ENCODE assay signal across 15 mouse cellular contexts in genomic region chr3:59102146-59102545, GRCm38 (mm10). TPM values are rescaled to one million over a fixed set of nuclear protein-coding genes. Genes with fewer than 3 reads are reported as not detected.
"Had no signal": no experiment of that assay in that cellular context is flagged by ENCODE, and none has a peak within 500 bp of the region (broad histone marks: within the 10 kb centered on the region; RNA-seq: fewer than 3 reads in every experiment).

No protein-coding gene starts in this region.

- ATAC-seq: liver, embryonic 12.5 days; midbrain, embryonic 16.5 days had no signal

- H3K27ac ChIP-seq: liver, embryonic 12.5 days; liver, embryonic 14.5 days; midbrain, embryonic 10.5 days; midbrain, embryonic 12.5 days; neural tube, embryonic 12.5 days; stomach, embryonic 15.5 days had no signal

- DNase-seq: lung, adult 18-20 months; lung, embryonic 14.5 days; lung, postnatal 10 days; lung, postnatal 4 days; midbrain, embryonic 14.5 days; right cerebral cortex, postnatal 14 days; thymus, adult 18-20 months had no signal

- H3K4me1 ChIP-seq: midbrain, embryonic 12.5 days; neural tube, embryonic 12.5 days; stomach, embryonic 15.5 days had no signal

- H3K27me3 ChIP-seq: liver, embryonic 12.5 days; midbrain, embryonic 12.5 days; neural tube, embryonic 12.5 days; stomach, embryonic 15.5 days had no signal

- H3K36me3 ChIP-seq: liver, embryonic 12.5 days; midbrain, embryonic 10.5 days; midbrain, embryonic 12.5 days; neural tube, embryonic 12.5 days; stomach, embryonic 15.5 days had no signal

- H3K4me2 ChIP-seq: liver, embryonic 12.5 days; lung, embryonic 14.5 days; midbrain, embryonic 12.5 days; neural tube, embryonic 12.5 days; stomach, embryonic 15.5 days had no signal

- H3K9me3 ChIP-seq: liver, embryonic 12.5 days; midbrain, embryonic 10.5 days; midbrain, embryonic 12.5 days; neural tube, embryonic 12.5 days; stomach, embryonic 15.5 days had no signal

- H3K9ac ChIP-seq: liver, embryonic 12.5 days; liver, embryonic 14.5 days; lung, embryonic 14.5 days; midbrain, embryonic 12.5 days; neural tube, embryonic 12.5 days; stomach, embryonic 15.5 days had no signal

- H3K4me3 ChIP-seq: liver, embryonic 12.5 days; midbrain, embryonic 10.5 days; midbrain, embryonic 12.5 days; myocyte; neural tube, embryonic 12.5 days; stomach, embryonic 15.5 days had no signal

RNA-seq across cellular contexts. Expression of gene Gpr171, which starts 0.5 kb away (rescaled TPM):
- polyA plus RNA-seq: myocyte had no signal
